Mouse (Mus musculus) neural tube, embryonic 15.5 days (tissue): ENCODE results near the gene Snapc4. TPM values are rescaled to one million over a fixed set of nuclear protein-coding genes. Genes with fewer than 3 reads are reported as not detected.

Experiments
- ATAC-seq: fragments of 200-750 bp; cut with Nextera tagmentation; 2 replicates; pipeline ENCODE4 v1.8.0; 2017; ENCODE audit warnings: mild to moderate bottlenecking, moderate TSS enrichment, moderate library complexity; ENCODE audit not compliant: low FRiP score
- H3K27ac ChIP-seq: fragments of 300-500 bp; sonication (generic); replicated peaks from 2 replicates; pipeline ENCODE4 v1.5.1; 2015; ENCODE audit warnings: mild to moderate bottlenecking, inconsistent platforms
- H3K27me3 ChIP-seq: fragments of 300-500 bp; sonication (generic); replicated peaks from 2 replicates; pipeline ENCODE4 v1.6.1; 2015; ENCODE audit warnings: inconsistent platforms
- H3K36me3 ChIP-seq: fragments of 300-500 bp; sonication (generic); 2 replicates; pipeline ENCODE4 v1.6.1; 2015; ENCODE audit warnings: inconsistent platforms
- H3K4me1 ChIP-seq: fragments of 300-500 bp; sonication (generic); 2 replicates; pipeline ENCODE4 v1.6.1; 2015; ENCODE audit warnings: inconsistent platforms
- H3K4me2 ChIP-seq: fragments of 300-500 bp; sonication (generic); 2 replicates; pipeline ENCODE4 v1.6.1; 2015; ENCODE audit warnings: inconsistent platforms, mild to moderate bottlenecking, moderate library complexity
- H3K4me3 ChIP-seq: fragments of 300-500 bp; sonication (generic); replicated peaks from 2 replicates; pipeline ENCODE4 v1.5.1; 2015; ENCODE audit warnings: mild to moderate bottlenecking, inconsistent platforms
- H3K9ac ChIP-seq: fragments of 300-500 bp; sonication (generic); replicated peaks from 2 replicates; pipeline ENCODE4 v1.6.1; 2015; ENCODE audit warnings: mild to moderate bottlenecking, inconsistent platforms
- H3K9me3 ChIP-seq: fragments of 300-500 bp; sonication (generic); replicated peaks from 2 replicates; pipeline ENCODE4 v1.6.1; 2016; ENCODE audit warnings: inconsistent platforms
- WGBS: fragments of 180-500 bp; shearing (Covaris S2); methylation state at CpG from one replicate; pipeline ENCODE4 v1.1.7; 2015; ENCODE audit warnings: mixed read lengths; 5-methylcytosine and 5-hydroxymethylcytosine counted together
- polyA plus RNA-seq: library from polyadenylated mRNA; unstranded; fragments of >200 nt; fragmentation: Nextera tagmentation; extraction: Ambion mirVana; gene quantifications from 2 replicates; pipeline ENCODE4 v1.2.1, GENCODE M21; 2015

Gene Snapc4
- polyA plus RNA-seq, 1 experiment from 2014 or later, result 30.4 TPM

DNA sequence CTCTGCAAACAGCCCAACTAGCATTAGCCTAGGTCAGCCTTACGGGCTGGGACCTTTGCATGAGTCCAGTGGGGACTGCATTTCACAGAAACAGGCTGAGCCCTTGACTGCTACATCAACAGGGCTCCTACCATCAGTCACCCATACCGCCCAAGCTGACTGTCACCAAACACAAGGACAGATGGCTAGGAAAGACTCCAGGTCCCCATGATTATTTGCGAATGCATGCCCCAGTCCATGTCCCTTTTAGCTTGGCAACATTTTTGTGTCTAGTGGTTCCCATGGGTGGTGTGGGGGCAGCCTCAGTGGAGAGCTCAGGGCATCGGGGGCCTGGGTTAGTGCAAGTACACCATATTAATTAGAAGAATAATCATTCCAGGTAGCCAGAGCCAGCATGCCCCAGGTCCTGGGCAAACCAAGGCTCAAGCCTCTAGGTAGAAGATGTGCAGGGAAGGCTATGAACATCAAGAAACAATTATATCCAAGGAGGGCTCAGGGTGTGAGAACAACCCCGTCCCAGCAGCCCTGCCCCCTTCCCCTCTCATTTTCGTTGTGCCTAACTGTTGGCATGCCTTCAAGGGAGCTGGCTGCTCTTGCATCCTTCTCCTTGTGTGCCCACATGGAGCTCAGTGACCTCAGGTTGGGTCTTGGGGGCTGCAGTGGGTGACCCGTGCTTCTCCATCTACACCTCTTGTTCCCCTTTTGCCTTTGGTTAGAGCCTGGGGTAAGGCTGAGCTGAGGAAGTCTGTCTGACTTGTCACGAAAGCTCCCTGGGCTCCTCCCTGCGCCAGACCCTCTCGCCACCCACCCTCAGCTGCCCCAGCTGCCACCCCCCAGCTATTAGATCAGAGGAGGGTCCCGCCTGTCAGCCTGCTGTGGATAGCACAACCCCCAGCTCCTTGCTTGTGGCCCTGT, 27.1 kb downstream of the Snapc4 start:
- 87% methylated on average over 11 of the region's 11 CpGs for WGBS
- Histone ChIP-seq H3K27me3 (no peaks in the 10 kb centered on the region), H3K9ac (peak overlapping the region; percentile 90), H3K9me3 (no peaks in the 10 kb centered on the region), H3K4me2 (peak overlapping the region; percentile 84), H3K27ac (no peak overlapping the region), H3K36me3 (peaks cover 21% of the 10 kb centered on the region), H3K4me3 (peak overlapping the region; percentile 81), H3K4me1 (peaks cover 34% of the 10 kb centered on the region)
- no peak for ATAC-seq

- H3K27ac ChIP-seq, result peak overlapping the region; percentile 93
- H3K9me3 ChIP-seq, result no peaks in the 10 kb centered on the region
- no peaks in the 10 kb centered on the region for H3K27me3 ChIP-seq
- peak overlapping the region; percentile 81 for H3K4me3 ChIP-seq
- WGBS, result 3% methylated on average over 36 of the region's 36 CpGs
- H3K9ac ChIP-seq, result peak overlapping the region; percentile 90
- peaks cover 34% of the 10 kb centered on the region for H3K4me1 ChIP-seq
- peak; percentile 48 for ATAC-seq
- peaks cover 30% of the 10 kb centered on the region for H3K36me3 ChIP-seq
- H3K4me2 ChIP-seq, result peak overlapping the region; percentile 84
Observed at GRCm38 (mm10) chr2:26352291-26352910, 28.1 kb downstream of the Snapc4 start.

DNA sequence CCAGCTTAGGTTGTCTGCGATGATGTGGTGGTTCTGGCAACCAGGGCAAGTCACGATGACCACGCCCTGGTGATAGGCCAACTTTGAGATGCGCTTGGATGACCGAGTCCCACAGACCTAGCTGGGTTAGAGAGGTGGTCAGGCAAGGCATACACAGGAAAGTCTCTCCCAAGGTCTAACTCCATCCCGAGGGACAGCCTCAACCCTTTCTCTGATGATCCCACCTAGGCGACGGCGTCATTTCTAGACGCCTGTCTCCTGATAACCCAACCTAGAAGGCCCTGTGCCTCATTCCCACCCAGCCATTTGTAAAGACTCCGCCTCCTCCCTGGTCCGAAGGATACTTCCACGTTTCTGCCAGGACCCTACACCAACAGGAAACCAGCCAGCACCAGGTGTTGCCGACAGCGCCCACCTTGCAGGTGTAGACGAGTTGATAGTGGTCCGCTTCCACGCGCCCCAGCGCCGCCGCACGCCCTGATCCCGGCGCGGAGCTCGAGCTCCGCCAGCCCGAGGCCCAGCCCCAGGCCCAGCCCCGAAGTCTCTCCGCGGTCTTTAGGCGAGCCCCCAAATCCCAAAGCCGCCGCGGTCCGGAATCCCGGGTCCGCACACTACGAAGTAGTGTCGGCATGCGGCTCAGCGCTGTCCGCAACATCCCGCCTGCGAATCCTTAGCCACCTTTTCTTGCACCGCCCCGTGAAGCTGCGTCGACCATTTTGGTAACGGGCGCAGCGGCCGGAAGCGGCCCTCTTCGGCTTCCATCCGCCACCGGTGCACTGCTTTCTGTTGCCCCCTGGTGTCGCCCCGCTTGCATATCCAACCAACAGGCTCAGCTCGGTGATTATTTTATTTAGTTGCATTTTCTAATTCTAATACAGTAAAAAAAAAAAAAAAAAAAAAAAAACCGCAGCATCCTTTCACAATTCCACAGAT, 28.8 kb downstream of the Snapc4 start, which contains the start of gene Dnlz:
TSS of gene Dnlz (minus strand) at position 753 of the 933 bp plus-strand sequence.
- H3K9ac ChIP-seq, result peak within 1 kb of the TSS; percentile 90
- peak within 1 kb of the TSS; percentile 84 for H3K4me2 ChIP-seq
- H3K27me3 ChIP-seq, result no peaks in the 10 kb centered on the region
- no peaks in the 10 kb centered on the region for H3K9me3 ChIP-seq
- peaks cover 37% of the 10 kb centered on the region for H3K36me3 ChIP-seq
- peak; percentile 87 for ATAC-seq
- H3K4me3 ChIP-seq, result peak within 1 kb of the TSS; percentile 81
- peak within 1 kb of the TSS; percentile 93 for H3K27ac ChIP-seq
- 2% methylated on average over 62 of the region's 62 CpGs for WGBS
- H3K4me1 ChIP-seq, result peaks cover 34% of the 10 kb centered on the region

DNA sequence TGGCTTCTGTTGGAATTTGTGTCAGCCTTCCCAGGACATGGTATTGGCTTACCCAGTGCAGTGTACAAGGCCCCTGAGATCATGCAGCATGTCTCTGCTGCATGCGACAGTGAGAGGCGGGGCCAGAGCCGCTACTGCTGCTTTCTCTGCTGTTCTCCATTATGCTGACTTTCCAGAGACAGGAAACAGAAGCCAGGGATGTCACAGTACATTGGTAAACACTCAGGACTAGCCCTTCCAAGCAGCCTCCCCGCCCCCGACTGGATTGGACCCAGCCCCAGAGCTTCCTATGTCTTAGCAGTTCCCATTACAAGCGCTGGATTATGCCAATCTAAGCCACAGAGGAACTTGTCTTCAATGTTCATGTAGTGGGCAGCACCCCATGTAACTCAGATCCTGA, 32.2 kb downstream of the Snapc4 start:
- Histone ChIP-seq H3K4me1 (peaks cover 28% of the 10 kb centered on the region), H3K4me2 (no peak overlapping the region), H3K27me3 (no peaks in the 10 kb centered on the region), H3K4me3 (no peak overlapping the region), H3K36me3 (peaks cover 66% of the 10 kb centered on the region), H3K27ac (no peak overlapping the region), H3K9me3 (no peaks in the 10 kb centered on the region), H3K9ac (no peak overlapping the region; the same call in 1 of the 2 replicates)
- ATAC-seq, result no peak
- 71% methylated on average over 6 of the region's 6 CpGs for WGBS

DNA sequence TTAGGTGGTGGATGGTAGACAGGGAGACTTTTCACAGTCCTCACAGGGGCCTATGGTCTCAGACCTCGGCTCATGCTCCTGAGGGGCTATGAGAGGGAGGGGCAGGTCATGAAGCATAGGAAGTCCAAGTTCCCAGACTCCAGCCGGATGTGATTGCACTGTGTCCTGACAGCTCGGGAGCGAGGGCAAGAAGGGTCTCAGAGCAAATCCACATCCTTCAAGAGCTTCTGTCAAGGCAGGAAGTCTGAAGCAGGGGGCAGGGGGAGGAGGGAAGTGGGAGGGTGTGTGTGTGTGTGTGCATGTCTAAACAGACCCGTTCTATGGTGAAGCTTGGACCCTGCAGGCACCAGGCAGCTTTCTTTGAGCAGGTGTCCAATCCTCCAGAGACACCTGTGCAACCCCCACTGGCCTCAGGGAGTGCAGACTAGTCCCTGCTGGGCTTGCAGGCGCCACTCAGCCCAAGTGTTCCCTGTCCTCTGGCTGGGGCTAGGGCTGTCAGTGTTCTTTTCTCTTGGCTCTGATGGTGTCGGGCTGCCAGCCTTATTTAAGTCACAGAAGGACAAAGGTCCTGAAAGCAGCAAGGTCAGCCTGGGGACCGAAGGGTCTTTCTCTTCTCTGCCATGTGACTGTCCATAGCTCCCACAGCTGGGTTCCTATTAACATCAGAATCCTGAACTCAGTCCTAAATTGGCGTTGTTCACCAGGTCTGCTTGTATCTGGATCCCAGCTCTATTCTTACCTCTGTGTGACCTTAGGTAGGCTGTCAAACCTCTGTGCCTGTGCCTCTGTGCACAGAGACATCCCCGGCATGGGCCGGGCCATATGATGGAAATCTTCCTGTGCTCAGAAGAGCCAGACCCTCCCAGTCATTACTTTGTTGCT, 37.6 kb downstream of the Snapc4 start:
- peaks cover 82% of the 10 kb centered on the region for H3K36me3 ChIP-seq
- H3K4me3 ChIP-seq, result no peak overlapping the region
- H3K9me3 ChIP-seq, result no peaks in the 10 kb centered on the region
- peak overlapping the region; percentile 33; the same call in 1 of the 2 replicates for H3K27ac ChIP-seq
- H3K4me2 ChIP-seq, result no peak overlapping the region
- peaks cover 7% of the 10 kb centered on the region; the same call in 1 of the 2 replicates for H3K4me1 ChIP-seq
- 80% methylated on average over 11 of the region's 11 CpGs for WGBS
- no peak overlapping the region for H3K9ac ChIP-seq
- ATAC-seq, result no peak
- no peaks in the 10 kb centered on the region for H3K27me3 ChIP-seq

- H3K27me3 ChIP-seq, result no peaks in the 10 kb centered on the region
- H3K4me1 ChIP-seq, result 0 out of 2 replicates have a peak, but pooled peaks cover 7% of the 10 kb centered on the region
- no peak overlapping the region for H3K4me3 ChIP-seq
- H3K27ac ChIP-seq, result peak overlapping the region; percentile 33; the same call in 1 of the 2 replicates
- no peaks in the 10 kb centered on the region for H3K9me3 ChIP-seq
- no peak for ATAC-seq
- 78% methylated on average over 10 of the region's 10 CpGs for WGBS
- no peak overlapping the region for H3K9ac ChIP-seq
- no peak overlapping the region for H3K4me2 ChIP-seq
- H3K36me3 ChIP-seq, result peaks cover 74% of the 10 kb centered on the region
Observed at GRCm38 (mm10) chr2:26342044-26342443, 38.4 kb downstream of the Snapc4 start.

- Histone ChIP-seq H3K27me3 (no peaks in the 10 kb centered on the region), H3K4me1 (0 out of 2 replicates have a peak, but pooled peaks cover 7% of the 10 kb centered on the region), H3K27ac (peak overlapping the region; percentile 13; the same call in 1 of the 2 replicates), H3K4me3 (no peak overlapping the region), H3K4me2 (no peak overlapping the region), H3K9me3 (no peaks in the 10 kb centered on the region), H3K9ac (no peak overlapping the region), H3K36me3 (peaks cover 70% of the 10 kb centered on the region)
- no peak for ATAC-seq
- 91% methylated on average over 2 of the region's 2 CpGs for WGBS
Observed at GRCm38 (mm10) chr2:26341510-26341981, 38.9 kb downstream of the Snapc4 start.

- no peak overlapping the region for H3K9ac ChIP-seq
- no peak overlapping the region for H3K27ac ChIP-seq
- ATAC-seq, result no peak
- 0 out of 2 replicates have a peak, but pooled peaks cover 7% of the 10 kb centered on the region for H3K4me1 ChIP-seq
- H3K4me2 ChIP-seq, result no peak overlapping the region
- H3K27me3 ChIP-seq, result no peaks in the 10 kb centered on the region
- 88% methylated on average over 5 of the region's 5 CpGs for WGBS
- H3K36me3 ChIP-seq, result peaks cover 49% of the 10 kb centered on the region
- no peak overlapping the region for H3K4me3 ChIP-seq
- no peaks in the 10 kb centered on the region for H3K9me3 ChIP-seq
Observed at GRCm38 (mm10) chr2:26339204-26339551, 41.3 kb downstream of the Snapc4 start.

GRCm38 (mm10) chr2:26338302-26339203, 41.9 kb downstream of the Snapc4 start:
- Histone ChIP-seq H3K36me3 (peaks cover 45% of the 10 kb centered on the region), H3K27ac (no peak overlapping the region), H3K27me3 (no peaks in the 10 kb centered on the region), H3K4me1 (0 out of 2 replicates have a peak, but pooled peaks cover 7% of the 10 kb centered on the region), H3K9ac (no peak overlapping the region), H3K4me3 (no peak overlapping the region), H3K9me3 (no peaks in the 10 kb centered on the region), H3K4me2 (no peak overlapping the region)
- 57% methylated on average over 9 of the region's 13 CpGs for WGBS
- no peak; the same call in 1 of the 2 replicates for ATAC-seq
